Mouse (Mus musculus) thymus, postnatal 4 days (tissue): ENCODE results near the gene Erich4.

Source experiments
- DNase-seq: peaks from one replicate; pipeline ENCODE4 v3.0.0; 2021

The Erich4 gene

GRCm38 (mm10) chr7:25620751-25621150 is 5.1 kb upstream of the Erich4 start:
- no peak for DNase-seq

- DNase-seq, result no peak
Measured at GRCm38 (mm10) chr7:25620101-25620500, 4.4 kb upstream of the Erich4 start.

- no peak for DNase-seq
Measured at GRCm38 (mm10) chr7:25619722-25619991, 4.0 kb upstream of the Erich4 start.

- DNase-seq, result peak; percentile 96
Measured at GRCm38 (mm10) chr7:25618865-25619721, 3.4 kb upstream of the Erich4 start, which contains the start of gene Dmac2. TSS of gene Dmac2 (plus strand) at chr7:25619414.

GRCm38 (mm10) chr7:25617376-25618160 is 1.9 kb upstream of the Erich4 start:
- no peak for DNase-seq

GRCm38 (mm10) chr7:25614831-25615705 is 624 bp downstream of the Erich4 start:
- DNase-seq, result no peak

GRCm38 (mm10) chr7:25614086-25614485 is 1.6 kb downstream of the Erich4 start:
- no peak for DNase-seq

- no peak for DNase-seq
Measured at GRCm38 (mm10) chr7:25611501-25611900, 4.2 kb downstream of the Erich4 start.

- DNase-seq, result no peak
Measured at GRCm38 (mm10) chr7:25610056-25610455, 5.6 kb downstream of the Erich4 start.

- no peak for DNase-seq
Measured at GRCm38 (mm10) chr7:25607196-25607595, 8.5 kb downstream of the Erich4 start.

- no peak for DNase-seq
Measured at GRCm38 (mm10) chr7:25606625-25607063, 9.0 kb downstream of the Erich4 start.

- no peak for DNase-seq
Measured at GRCm38 (mm10) chr7:25601346-25601745, 14.3 kb downstream of the Erich4 start.

GRCm38 (mm10) chr7:25600666-25601065 is 15.0 kb downstream of the Erich4 start:
- DNase-seq, result no peak

- peak; percentile 84 for DNase-seq
Measured at GRCm38 (mm10) chr7:25599663-25600062, 16.0 kb downstream of the Erich4 start.

GRCm38 (mm10) chr7:25593859-25594258 is 21.8 kb downstream of the Erich4 start:
- DNase-seq, result no peak

- DNase-seq, result no peak
Measured at GRCm38 (mm10) chr7:25591226-25591625, 24.5 kb downstream of the Erich4 start.

- no peak for DNase-seq
Measured at GRCm38 (mm10) chr7:25585351-25586204, 30.1 kb downstream of the Erich4 start.

GRCm38 (mm10) chr7:25584651-25585050 is 31.0 kb downstream of the Erich4 start:
- DNase-seq, result no peak

- DNase-seq, result no peak
Measured at GRCm38 (mm10) chr7:25582301-25582810, 33.3 kb downstream of the Erich4 start.

GRCm38 (mm10) chr7:25579441-25579840 is 36.3 kb downstream of the Erich4 start:
- no peak for DNase-seq

GRCm38 (mm10) chr7:25576793-25577437 is 38.8 kb downstream of the Erich4 start:
- DNase-seq, result peak; percentile 54
